Mouse (Mus musculus) 3T3-L1 (cell line): ENCODE measurements around the gene Letm1.

Experiments
- DNase-seq: peaks from one replicate; pipeline ENCODE4 v3.0.0-alpha.2; 2015; ENCODE audit warnings: low read depth, low spot score

The Letm1 gene

DNA sequence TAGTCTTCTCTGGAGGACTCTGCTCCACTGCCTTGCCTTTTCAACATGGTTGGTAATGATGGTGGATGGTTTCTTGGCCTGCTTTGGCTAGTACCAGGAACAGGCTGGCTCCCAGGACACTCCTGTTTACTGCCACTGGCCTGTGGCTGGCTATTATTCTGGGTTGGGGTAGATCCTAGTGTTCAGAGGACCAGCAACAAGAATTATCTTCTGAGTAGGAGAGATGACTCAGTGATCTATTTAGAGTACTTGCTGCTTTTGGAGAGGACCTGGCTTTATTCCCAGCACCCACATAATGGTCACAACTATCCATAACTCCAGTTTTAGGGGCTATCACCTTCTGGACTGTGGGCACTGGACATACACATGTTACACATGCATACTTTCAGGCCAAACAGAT lies 44.3 kb downstream of the Letm1 start:
- no peak for DNase-seq

DNA sequence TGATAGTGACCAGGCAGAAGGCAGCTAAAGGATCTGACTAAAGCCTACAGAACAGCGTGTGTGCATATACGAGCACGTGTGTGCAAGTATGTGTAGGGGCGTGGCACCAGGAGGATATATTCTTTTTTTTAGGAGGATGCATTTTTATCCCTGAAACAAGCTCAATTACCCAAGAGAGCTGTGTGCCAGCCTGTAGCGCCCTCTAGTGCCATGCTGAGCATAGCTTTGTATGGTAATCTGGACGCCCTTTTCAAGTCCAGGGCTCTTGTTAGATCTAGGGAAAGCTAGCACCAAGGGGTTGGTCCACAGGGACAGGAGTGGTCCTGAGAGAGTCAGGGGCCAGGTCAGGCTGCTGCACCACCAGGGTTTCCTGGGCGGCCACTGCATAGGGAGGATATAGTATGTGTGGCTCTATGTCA lies 44.7 kb downstream of the Letm1 start:
- peak; percentile 80 for DNase-seq

DNA sequence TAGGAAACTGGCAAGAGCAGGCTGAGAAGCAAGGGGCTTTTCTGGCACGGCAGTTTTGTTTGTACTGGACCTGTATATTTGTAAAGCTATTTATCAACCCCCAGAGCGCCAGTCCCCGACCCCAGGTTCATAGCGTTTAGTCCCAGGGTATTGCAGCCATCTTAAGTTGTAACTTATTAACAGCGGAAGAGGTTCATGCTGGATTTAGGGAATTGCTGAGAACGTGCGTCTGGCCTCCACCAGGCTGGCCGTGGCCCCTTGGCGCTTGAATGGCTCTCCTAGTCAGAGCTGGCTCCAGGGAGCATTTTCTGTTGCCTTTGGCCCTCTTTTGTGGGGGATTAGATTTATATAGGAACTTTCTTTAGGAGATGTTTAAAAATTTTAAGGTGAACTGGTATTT lies 46.4 kb downstream of the Letm1 start:
- no peak for DNase-seq

DNA sequence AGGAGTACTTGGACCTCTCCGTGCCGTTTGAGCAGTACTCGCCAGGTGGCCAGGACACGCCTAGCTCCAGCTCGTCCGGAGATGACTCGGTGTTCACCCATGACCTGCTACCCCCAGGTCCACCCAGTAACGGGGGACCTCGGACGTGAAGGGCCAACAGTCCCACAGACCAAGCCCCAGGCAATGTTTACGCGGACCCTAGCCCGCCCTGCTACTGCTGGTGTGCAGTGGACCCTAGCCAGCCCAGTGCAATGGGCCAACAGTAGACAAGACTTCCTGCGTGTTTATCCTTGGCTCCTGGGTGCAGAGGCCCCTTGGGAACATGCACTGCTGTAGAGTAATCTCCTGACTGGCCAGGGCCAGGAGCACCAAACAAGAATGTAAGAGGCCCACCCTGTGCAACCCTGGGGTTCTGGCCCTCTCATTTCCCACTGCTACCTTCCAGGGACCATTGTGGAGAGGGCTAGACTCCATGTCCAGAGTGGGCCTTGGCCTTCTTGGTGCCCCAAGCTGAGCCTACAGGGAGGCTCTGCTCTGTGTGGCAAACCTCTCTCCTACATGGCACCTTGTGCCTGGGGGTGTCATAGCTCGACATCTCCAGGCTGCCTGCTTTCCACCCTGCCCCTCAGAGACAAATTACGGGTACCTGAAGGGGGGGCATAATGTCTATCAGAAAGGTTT lies 47.1 kb downstream of the Letm1 start:
- DNase-seq, result no peak

DNA sequence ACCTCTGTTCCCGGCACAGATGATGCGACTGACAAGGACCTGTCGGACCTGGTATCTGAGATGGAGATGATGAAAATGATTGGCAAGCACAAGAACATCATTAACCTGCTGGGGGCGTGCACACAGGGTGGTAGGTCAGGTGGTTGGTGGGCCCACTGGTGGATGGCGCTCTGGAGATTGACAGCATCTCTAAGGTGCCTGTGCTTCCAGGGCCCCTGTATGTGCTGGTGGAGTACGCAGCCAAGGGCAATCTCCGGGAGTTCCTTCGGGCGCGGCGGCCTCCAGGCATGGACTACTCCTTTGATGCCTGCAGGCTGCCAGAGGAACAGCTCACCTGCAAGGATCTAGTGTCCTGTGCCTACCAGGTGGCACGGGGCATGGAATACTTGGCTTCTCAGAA lies 48.8 kb downstream of the Letm1 start:
- no peak for DNase-seq

DNA sequence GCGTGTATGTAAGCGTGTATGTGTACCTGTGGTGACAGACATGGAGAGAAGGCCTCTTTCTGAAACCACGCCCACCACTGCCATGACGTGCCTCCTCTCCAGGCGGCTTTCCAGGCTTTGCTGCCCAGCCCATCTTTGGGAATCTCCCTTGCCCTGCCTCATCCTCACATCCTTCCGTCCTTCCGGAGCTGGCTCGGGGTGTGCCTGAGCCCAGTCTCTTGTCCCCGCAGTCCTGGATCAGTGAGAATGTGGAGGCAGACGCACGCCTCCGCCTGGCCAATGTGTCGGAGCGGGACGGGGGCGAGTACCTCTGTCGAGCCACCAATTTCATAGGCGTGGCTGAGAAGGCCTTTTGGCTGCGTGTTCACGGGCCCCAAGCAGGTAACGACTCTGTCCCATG lies 51.6 kb downstream of the Letm1 start:
- no peak for DNase-seq

DNA sequence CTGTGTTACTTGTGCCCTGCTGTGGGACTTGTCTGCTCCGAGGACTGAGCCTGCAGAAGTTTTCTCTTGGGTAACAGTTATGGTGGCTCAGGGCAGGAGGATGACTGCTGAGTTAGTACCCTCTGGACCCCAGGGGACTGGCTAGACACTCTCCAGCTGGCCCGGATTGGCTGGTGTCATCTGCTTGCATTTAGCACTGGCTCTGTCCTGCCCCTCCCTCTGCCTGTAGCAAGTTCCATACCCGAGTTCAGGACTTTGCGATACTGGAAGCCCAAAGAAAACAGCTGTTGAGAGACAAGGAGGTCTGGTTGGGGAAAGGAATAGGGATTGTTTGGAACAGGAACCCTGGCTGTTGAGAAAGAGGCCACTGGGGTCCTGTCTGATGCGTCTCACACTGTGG lies 52.1 kb downstream of the Letm1 start:
- DNase-seq, result no peak

DNA sequence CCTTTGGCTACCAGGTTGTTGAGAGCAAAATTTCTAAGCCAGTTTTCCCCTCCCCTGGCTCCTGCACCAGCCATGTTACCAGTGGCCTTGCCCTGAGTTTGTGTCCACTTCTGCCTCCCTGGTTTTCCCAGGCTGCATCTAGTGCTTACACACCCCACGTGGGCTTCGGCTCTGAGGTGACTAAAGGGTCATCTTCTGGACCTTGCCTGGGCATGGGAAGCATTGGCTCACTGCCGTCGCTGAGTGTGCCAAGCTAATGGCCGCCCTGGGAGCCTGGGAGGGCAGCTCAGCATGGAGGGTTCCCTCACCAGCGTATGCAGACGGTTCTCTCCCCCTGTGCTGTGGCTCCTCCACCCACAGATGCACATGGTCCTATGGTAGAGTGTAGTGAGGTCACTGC lies 53.8 kb downstream of the Letm1 start:
- DNase-seq, result no peak

DNA sequence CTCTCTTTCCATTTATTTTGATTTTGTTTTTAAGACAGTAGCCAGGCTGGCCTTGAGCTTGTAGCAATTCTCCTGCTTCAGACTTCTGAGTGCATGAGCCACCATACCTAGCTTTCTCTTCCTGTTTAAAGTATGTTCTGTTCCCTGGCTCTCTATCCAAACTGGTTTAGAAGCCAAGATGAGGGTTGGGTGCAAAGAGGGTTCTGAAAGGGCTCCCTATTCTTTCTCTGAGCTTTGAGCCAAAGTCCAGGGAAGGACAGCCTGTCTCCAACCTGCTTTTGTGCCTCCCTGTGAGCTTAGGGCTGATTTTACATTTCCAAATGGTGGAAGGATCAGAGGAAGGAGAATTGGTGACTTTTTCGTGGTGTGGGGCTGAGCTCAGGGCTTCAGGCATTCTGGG lies 55.7 kb downstream of the Letm1 start:
- no peak for DNase-seq

DNA sequence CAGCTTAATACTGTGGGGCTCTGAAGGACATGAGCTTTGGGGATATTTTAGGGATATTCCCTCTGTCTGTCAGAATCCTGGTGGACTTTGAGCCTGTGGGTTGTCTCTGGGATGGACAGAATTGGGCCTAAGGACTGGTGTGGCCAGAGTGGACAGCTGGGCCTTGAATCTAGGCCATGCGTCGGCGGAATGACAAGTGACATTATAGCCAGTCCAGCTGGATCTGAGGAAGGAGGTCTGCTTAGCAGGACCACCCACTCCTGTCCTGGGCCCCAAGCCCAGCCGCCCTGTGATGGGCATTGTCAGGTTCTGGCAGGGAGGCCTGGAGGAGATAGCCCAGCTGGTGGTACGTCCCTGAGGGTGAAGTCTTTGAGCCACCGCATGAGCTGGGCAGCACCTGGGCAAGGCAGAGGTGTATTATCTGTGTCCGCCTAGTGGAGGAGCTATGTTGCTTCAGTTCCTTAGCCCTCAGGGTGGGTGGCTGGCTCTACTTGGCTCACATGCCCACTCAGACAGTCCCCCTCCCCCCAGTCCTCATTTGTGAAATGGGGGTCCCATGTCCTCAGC lies 56.5 kb downstream of the Letm1 start:
- no peak for DNase-seq

DNA sequence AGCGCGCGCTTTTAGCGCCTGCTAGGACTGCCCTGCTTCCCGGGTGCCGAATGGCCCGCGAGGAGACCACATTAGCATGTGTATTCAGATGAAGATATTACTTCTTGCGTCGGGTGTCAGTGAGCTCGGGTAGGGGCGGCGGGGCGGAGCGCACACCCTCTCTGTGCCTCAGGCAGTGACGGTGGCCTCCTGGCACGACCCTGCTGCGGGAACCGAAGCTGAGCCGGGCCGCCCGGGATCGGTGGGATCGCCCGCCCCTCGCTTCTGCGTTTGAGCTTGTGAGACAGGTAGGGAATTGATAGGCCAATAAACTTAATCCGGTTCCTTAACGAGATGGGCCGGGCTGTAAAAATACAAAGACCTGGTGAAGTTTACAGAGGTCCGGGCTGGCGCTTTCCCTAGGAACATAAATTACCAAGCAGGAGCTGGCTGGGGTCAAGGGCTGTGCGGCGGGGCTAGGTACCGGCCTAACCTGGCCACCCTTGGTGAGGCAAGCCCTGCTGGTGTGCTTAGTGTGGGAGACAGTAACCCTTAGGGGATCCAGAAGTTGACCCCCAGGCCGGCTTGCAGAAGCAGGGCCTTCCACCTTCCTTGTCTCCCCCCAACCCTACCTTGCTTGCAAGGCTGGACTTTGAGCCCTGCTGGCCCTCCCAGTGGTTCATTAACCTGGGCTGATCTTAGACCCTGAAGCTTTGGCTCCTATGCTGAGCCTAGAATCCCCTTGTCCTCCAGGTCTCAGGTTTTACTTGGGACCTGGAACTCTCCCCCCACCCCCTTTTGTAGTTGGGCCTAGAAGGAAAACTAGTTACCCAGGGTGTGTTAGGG lies 58.8 kb downstream of the Letm1 start:
- DNase-seq, result no peak

DNA sequence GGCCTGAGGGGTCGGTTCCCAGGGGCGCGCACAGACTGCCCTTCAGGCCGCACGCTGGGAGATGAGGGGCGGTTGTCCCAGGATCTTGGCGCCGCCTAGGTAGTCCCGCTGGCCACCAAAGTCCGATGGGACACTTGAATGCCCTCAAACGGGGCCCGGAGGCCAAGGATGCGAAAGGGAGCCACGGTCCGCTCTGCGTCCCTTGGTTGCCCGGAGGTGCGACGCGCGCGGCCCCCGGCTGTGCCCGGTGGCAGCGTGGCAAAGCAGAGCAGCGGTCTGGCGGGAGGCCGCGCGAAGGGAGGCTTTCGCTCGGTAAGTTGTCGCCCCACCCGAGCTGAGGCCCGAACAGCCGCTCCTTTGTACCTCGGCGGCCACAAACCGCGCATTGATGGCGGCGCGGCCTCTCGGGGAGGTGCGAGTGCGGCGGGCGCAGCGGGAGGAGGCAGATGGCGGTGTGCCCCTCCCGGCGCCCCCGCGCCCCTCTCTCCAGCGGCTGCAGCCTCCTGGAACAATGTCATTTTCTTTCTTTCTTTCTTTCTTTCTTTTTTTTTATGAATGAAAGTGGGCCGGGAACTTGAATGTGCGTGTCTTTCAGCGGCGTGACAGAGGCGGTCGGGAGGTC lies 59.5 kb downstream of the Letm1 start:
- no peak for DNase-seq

DNA sequence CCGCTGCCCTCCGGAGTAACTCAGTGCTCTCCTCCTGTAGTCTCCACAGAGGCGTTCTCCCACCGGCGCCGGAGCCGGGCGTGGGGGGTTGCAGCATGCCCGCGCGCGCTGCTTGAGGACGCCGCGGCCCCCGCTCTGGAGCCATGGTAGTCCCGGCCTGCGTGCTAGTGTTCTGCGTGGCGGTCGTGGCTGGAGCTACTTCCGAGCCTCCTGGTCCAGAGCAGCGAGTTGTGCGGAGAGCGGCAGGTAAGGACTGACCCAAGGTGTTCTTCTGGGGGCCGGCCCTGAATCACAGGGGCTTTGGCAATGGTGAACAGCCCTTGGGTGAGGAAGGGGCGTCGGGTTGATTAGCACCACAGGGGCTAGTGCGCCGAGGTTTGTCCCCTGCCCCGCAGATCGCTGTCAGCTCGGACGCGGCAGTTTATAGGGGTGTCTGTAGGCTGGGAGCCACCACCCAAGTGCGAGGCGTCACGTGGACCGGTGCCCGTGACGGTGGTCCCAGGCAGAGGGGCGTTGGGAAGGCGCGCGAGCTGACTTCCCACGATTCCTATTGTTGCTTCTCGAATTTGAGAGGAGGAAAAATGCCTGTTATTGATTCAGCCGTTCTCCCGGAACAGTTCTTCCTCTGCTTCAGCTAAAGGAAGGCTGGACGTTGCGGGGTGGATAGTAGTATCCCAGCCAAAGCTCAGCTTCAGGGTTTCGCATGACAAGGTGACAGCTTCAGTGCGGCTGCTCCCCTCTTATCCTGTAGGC lies 60.2 kb downstream of the Letm1 start:
- DNase-seq, result no peak

DNA sequence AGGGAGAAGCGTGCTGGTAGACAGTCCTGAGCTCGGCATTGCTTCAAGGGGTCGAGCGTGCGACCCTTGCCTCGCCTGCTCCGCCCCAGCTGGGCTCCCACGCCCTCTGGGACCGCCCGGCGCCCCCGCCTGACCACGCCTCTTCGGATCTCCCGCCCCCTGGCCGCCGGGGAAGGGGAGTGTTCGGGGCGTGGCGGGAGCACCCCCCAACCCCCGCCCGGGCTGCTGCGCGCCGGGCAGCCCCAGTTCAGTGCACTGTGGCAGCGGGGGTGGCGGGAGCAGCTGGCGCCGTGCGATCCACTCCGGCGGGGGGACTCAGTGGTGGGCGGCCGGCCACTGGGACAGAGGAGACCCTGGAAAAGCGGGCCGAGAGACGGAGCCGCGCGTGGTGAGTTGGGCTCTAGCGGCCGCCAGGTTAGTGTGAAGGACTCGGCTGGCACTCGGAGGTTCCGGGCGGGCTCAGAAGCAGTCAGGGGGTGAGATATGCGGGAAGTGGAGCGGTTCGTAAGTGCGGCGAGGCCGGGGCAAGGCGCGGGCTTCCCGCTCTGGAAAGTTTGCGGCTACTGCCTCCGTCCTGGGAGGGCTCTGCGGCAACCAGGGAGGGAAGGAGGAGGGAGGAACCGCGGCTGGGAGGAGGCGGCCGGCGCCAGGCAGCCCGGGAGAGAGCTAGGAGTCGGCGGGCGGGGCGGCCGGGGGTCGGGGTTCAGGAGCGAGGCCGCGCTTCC lies 60.9 kb downstream of the Letm1 start, which contains the start of gene Fgfr3:
Fgfr3 (plus strand) TSS at position 134 of the 725 bp plus-strand sequence.
- peak; percentile 29 for DNase-seq

DNA sequence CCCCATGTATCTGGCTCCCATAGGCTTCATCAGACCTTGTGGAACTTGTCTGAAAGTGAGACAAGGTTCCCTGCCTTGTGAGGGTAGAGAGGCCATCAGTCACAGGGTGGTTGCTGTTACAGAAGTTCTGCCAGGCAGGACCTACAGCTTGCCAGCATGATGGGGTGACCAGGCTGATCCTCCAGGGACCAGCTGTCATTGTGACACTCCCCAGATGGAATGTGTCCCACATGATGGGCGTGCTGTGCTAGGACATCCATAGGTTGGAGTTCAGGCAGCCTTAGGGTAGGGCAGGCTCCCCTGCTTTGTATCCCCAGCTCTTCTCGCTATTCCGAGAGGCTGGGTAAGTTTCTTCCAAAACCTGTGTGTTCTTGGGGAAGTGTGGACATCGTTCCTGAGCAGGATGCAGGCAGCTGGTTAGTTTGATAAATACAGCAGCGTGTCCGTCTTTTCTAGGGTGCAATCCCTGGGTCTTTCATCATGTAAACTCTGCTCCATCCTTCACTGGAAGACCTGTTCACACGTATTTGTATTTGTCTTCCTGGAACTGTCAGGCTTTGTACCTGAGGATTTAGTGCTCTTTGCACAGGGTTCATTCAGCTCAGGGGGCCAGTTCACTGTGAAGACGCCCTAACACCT lies 61.6 kb downstream of the Letm1 start:
- peak; percentile 23 for DNase-seq

DNA sequence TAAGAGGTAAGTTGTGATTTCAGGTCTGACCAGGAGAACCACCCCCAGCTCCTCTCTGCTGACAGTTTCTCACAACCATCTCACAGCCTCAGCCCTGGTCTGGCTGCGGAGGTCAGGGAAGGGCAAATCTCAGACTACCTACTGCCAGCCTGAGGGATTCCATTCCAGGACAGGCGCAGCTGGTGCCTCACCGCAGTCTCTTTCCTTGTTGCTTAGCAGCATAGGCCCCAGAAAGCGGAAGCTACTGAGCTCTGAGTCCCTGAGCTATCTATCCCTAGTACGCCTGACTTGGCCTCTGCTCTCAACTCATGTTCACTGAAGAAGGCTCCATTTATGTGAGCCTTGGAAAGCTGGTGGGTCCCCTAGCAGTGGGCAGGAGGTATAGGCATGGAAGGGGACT lies 64.2 kb downstream of the Letm1 start:
- DNase-seq, result no peak

DNA sequence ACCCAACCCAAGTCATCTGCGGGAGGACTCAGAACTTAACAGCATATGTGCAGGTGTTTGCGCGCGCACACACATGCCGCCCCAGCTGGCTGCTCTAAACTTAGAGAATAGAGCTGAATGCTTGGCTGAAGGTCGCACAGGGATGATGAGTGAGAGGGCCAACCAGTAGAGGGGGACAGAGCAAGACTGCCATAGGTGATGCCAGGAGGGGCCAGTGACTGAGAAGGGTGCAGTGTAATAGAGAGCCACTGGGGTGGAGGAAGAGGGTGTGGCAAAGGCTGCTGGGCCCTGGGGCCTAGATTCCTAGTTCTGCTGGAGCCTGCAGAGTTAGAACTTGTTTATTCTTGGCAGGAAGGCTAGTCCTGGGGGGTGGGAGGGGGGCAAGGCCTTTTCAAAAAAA lies 66.2 kb downstream of the Letm1 start:
- DNase-seq, result peak; percentile 13

DNA sequence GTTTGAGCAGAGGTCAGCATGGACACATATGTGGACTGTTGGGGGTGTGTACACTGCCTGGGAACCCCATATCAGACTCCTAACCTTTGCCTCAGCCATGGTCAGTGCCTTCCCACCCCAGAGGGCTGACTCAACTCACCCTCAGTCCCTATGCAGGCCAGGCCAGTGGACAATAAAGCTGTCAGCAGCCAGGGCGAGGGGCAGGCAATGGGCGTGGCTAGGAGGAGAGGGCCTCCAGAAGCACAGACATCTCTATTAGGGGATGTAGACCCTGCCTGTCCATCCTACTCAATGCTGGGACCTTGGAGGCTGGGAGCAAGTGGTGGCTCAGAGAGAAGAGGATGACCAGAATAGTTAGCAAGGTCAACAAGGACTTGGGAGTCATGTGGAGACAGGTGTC lies 67.4 kb downstream of the Letm1 start:
- no peak for DNase-seq

DNA sequence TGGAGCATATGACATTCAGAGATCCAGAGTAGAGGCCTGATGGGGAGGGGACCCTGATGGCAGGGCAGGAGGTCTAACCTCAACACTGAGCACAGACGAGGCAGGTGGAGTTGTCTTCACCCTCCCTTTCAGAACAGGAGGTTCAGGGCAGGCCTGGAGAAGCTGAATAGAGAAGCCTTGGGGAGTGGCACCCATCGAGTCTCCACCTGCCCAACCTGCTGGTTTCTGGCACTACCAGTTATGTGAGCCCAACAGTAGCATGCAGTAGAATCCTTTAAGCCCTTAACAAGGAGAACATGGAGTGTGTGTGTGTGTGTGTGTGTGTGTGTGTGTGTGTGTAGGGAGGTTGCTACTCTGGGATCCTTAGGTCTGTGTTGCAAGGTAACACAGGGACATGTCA lies 70.1 kb downstream of the Letm1 start:
- DNase-seq, result no peak

DNA sequence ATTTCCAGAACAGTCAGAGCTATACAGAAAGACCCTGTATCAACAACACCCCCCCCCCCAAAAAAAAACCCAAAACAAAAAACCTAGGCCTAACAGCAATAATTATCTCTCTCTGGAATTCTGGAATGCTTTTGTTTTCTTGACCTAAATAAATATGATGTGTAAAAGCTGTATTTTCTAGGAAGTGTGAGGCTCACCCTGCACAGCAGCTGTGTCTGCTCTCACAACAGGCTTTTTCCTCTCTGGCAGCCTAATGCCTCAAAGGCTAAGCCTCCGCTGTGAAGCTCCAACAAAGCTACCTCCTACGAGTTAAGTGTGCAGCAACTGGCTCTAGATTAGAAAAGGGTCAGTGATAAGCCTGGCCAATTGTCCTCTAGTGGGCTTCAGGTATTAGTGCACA lies 73.6 kb downstream of the Letm1 start:
- DNase-seq, result no peak

DNA sequence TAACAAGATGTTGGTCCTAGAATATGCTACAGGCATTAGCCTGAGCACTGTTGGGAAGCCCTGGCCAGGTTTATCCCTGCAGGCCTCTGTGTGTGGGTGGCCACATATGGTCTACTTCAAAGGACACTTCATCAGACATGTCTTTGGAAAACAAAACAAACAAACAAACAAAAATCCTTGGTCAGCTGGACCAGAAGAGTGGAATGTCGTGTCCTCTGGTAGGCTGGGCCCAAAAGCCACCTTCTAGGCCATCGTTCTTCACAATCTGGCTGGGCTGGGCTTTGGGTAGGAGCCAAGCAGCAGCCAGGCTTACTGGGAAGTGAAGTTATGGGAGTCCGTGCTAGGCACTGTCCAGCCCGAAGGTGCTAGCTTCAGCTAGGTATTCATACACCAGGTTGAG lies 75.5 kb downstream of the Letm1 start:
- DNase-seq, result no peak
